Mouse (Mus musculus): ENCODE measurements around the gene Kdm6b.

Gene Kdm6b

DNA sequence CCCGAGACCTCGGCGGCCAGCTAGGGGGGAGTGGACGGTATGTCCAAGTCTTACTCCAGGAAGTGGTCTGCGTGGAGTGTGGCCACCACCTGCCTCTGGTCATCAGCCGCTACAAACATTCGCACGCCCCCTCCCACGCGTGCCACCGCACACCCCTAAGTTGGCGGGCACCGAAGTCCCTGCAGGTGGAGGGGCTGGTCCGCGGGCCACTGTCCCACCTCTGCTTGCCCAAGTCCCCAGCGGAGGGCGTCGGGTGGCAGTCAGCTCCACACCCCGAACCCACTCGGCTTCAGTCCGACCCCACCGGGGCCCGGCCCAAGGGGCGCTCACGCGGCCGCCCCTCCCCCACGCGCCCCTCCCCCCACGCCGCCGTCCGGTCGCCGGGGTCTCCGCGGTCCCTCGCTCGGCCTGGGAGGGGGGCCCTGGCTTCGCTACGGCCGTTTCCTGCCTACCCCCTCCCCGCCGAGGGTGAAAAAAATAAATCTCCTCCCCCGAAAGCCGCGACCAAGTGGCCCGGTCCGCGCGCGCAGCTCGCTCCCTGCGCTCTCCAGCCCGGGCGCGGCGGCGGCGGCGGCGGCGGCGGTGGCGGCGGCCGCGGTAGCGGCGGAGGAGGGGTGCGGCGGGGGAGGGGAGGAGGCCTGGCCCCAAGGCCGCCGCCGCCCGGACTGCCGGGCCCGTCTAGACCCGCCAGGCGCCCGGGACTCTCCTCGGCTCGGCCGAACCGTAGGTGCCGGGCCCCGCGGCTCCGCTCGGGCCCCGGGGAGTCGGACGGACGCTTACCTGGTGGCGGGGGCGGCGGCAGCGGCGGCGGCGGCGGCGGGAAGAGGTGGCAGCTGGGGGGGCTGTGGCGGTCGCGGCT is 44.9 kb downstream of the Kdm6b start:
- CTCF ChIA-PET, result interaction anchor here (1.0 to 1.4 kb wide), 2 partner anchors 35 to 63 kb away, joined by 3 to 4 read pairs; no protein-coding TSS in a partner anchor

DNA sequence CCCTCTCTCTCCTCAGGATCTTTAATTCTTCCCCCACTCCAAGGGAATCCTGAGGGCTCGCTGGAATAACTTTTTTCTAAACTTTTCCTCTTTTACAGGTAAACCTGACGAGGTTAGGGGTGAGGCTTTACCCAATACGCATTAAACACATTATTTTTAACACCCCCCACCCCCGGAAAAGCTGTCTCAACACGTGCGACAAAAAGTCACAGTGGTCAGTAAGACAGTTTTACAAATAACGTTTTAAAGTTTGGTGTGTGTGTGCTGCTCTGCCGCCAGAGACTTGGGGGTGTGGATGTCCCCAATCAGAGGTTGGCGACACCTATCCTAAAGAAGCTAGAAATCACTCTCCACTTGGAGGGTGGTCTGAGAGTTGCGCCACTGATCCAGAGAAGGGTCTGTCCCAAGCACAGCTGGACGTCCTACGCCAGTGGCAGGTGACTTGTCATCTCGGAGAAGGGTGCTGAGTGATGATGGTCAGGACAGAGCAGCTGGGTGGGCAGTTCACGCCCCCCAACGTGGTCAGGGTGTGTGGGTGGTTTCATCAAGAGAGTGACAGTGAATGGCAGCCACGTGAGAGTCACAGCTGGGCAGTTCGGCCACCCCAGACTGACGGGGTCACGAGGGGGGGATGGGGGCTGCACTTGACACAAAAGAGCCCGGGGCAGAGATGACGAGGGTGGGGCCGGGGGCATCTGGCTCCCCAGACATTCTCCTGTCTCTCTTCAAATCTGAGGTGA is 45.7 kb downstream of the Kdm6b start:
- CTCF ChIA-PET, result interaction anchor here (0.6 to 1.4 kb wide), 3 partner anchors 34 to 63 kb away, joined by 3 to 4 read pairs (median 3); no protein-coding TSS in a partner anchor

DNA sequence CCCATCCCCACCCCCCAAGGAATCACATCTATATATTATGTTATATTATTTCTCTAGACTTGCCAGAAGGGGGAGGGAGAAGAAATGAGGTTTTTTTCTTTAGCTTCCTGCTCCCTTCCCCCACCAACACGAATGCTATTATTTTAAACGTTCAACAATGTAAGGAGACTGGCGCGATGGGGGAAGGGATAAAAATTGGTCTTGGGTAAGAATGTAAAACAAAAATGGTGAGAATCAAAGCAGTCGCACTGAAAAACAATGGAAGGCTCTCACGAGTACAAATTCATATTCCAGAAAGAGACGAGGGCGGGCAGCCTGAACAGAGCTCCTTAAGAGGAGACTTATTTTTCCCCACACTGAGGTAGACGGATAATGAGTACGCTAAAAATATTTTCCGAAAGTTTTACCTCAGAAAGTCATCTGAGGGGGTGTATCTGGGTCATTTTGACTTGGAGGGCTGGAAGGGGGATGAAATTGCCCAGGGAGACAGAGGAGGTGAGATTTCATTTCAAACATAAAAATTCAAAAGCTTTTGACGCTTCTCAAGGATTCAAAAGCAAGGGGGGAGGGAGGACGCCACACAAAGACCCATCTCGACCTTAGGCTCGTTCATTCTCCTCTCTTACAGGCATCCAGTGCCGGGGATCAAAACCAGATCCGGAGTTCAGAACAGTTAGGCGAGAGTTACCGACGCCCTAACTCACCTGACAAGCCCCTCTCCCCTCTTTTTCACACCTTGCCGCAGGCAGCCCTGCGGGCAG is 46.4 kb downstream of the Kdm6b start:
- CTCF ChIA-PET, result interaction anchor here (0.7 kb wide), 1 partner anchor 310 kb away, joined by 4 read pairs; no protein-coding TSS in a partner anchor

DNA sequence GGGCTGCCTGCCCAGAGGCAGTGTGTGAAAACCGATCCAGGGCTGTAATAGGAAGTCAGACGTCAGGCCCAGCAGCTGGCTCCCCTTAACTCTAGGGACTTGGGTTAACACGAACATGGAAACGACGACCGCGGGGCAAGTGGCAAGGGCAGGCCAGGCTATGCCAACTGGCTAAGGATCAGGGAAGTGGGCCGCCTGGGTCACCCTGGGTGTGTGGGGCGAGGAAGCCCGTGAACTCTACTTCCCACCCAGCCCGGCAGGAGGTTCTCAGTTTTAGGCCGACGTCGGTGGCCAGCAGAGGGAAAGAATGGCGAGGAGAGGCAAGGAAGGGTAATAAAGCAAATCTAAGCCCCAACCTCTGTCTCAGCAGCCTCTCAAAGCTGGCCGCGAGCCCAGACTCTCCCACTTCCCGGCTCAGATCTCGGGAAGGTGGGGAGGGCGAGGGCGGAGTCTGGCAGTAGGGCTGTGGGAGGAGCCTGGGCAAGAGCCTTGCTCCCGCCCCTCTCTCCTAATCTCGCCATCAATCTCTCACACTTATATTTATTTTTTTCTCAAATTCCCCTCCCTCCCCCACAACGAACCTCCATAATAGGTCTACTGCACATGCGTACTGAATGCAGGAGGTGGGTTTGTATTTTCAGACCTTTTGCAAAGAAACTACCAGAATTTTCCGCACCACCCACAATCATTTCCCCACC is 47.2 kb downstream of the Kdm6b start:
- CTCF ChIA-PET, result interaction anchor here (0.7 kb wide), 1 partner anchor 309 kb away, joined by 4 read pairs; no protein-coding TSS in a partner anchor

DNA sequence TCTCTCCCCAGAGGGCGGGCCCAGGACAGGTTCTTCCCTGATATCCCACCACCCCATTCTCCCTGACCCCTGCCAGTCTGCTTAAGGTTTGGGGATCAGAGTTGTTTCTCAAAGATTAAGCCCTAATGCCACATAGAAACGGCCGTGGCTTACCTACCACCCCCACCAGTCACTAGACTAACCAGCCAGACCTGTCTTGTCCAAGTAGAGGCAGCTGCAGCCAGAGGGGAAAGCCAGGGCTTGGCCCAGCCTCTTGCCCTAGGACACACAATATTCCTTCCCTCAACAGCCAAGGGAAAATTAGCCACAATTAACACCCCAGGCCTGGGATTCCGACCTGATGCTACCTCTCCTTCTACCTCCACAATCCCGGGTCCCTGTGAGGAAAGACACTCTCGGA is 47.8 kb downstream of the Kdm6b start:
- CTCF ChIA-PET, result no interaction called here

DNA sequence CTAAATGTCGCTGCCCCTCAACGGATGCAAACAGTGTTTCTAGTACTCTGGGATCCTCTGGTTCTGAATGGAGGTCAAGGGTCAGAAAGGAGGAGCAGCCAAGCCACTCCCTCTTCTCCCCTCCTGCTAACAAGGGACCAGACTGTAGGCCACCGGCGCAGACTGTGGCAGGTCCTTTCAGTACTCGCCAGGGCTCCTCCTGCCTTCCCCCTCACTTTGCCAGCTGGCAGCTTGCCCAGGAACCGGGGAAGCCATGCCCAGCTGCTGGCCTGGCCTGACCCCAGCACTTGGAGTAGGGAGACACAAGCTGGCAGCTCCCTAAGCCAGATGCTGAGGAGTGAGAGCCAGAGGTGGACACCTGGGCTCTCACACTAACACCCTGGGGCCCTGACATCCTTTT is 48.6 kb downstream of the Kdm6b start:
- CTCF ChIA-PET, result no interaction called here

DNA sequence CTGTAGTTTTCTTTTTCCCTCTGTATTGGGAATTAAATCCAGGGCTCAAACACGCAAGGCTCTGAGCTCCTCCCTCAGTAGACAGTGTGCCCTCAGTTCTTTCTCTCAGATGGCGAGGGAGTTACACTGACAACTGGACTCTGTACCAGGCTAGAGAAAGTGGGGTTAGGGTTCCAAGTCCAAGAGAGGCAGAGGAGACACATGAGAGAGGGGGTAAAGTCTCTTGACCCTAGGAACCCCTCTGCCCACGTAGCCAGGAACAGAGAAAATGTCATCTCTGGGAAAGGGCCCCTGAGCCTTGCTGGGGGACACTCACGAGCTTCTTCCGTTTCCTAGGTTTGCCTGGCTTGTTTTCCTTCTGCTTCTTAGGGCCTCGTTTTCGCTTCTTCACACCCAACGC is 49.1 kb downstream of the Kdm6b start:
- CTCF ChIA-PET, result no interaction called here

DNA sequence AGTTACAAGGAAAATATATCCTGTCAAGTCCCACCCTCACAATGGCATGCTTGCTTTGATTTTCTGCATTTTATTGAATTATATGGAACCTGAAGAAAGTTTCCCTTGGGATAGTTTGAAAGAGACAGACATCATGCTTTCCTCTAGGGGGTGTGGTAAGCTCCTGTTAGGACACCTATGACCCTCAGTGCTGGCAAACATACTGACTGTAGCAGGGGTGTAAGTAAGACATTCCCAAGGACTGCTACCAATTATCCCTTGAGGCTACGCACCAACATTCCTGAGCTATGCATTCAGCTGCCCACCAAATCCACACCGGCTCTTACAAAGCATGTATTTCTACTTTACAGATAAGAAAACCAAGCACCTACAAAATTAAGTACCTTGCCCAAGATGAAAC is 51.0 kb downstream of the Kdm6b start:
- CTCF ChIA-PET, result interaction anchor here (0.6 kb wide), 1 partner anchor 20 kb away, joined by 4 read pairs; no protein-coding TSS in a partner anchor

DNA sequence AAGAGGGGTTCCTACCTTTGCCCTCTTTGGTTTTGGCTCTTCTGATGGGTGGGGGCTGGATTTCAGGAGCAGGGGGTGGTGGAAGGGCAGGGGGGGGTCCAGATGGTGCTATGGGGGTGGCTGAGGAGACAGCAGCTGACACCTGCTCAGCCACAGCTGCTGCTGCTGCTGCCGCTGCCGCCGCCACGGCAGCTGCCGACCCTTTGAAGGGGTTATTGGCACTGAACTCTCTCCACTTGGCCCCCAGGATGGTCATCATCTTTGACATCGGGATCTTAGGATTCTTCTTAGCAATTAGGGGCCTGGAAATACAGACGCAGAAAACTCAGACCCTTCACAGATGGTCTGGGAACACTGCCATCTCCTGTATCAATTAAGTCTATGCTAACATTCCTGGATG is 51.5 kb downstream of the Kdm6b start:
- CTCF ChIA-PET, result interaction anchor here (0.6 kb wide), 1 partner anchor 20 kb away, joined by 4 read pairs; no protein-coding TSS in a partner anchor

DNA sequence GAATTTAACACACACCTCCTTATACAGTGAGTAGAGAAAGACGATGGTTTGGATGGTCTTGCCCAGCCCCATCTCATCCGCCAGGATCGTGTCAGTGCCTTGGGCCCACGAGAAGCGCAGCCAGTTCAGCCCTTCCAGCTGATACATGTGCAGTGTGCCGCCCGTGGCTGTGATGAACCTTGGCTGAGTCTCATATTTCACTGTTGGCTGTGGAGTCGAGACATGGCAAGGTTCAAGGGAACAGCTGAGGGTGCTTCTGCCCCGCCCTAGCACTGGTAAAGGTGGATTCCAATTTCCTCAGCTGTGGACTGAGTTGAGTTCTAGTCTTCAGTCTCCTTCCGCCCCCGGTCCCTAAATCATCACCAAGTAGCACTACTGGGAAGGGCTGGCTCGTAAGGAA is 55.8 kb downstream of the Kdm6b start:
- CTCF ChIA-PET, result no interaction called here

DNA sequence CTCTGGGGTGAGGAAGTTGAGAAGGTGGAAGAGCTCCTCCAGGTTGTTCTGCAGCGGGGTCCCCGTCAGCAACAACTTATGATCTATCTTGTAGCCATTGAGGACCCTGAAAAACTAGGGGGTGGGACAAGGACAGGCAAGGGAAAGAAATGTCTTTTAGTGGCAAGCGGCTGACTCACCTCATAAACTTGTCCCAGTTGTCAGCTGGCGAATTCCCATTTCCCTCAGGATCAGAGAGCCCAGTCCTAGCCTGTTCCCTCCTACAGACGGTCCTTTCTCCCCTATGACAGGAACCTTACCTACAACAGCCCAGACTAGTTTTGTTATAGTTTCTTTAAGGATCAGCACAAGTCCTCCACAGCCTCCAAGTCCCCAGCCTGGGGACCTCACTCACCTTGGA is 56.9 kb downstream of the Kdm6b start:
- CTCF ChIA-PET, result no interaction called here

All from spleen, embryonic (tissue).